Mouse (Mus musculus) thymus, postnatal 0 days (tissue): ENCODE data around the gene Hdgfl2. TPM values are rescaled to one million over a fixed set of nuclear protein-coding genes. Genes with fewer than 3 reads are reported as not detected.

ENCODE experiments used
- DNase-seq: peaks from one replicate; pipeline ENCODE4 v3.0.0-alpha.2; 2015; ENCODE audit warnings: low spot score
- polyA plus RNA-seq: library from polyadenylated mRNA; unstranded; fragments of >200 nt; fragmentation: Nextera tagmentation; extraction: Ambion mirVana; gene quantifications from 2 replicates; pipeline ENCODE4 v1.2.1, GENCODE M21; 2015

The Hdgfl2 gene
- polyA plus RNA-seq, 1 experiment from 2014 or later: 80.0 TPM

GRCm38 (mm10) chr17:56148790-56149618, 69.6 kb downstream of the Hdgfl2 start:
- no peak for DNase-seq

GRCm38 (mm10) chr17:56149897-56150296, 70.5 kb downstream of the Hdgfl2 start:
- DNase-seq: no peak

Other genes with a start within 250 kb of the Hdgfl2 start
- gene Zfp119a, start 200.7 kb upstream of the Hdgfl2 start, polyA plus RNA-seq: 6.5 and 7.2 TPM in 2 replicates
- 12.1 and 16.9 TPM in 2 replicates for gene Zfp959, start 187.5 kb upstream of the Hdgfl2 start, polyA plus RNA-seq
- 5.6 and 6.0 TPM in 2 replicates for gene Zfp119b, start 130.1 kb upstream of the Hdgfl2 start, polyA plus RNA-seq
- gene Ebi3, start 127.0 kb upstream of the Hdgfl2 start, polyA plus RNA-seq: 5.2 and 6.1 TPM in 2 replicates
- 32.0 and 32.1 TPM in 2 replicates for gene Yju2, start 120.5 kb upstream of the Hdgfl2 start, polyA plus RNA-seq
- 0.80 and 1.6 TPM in 2 replicates for gene Shd, start 109.2 kb upstream of the Hdgfl2 start, polyA plus RNA-seq
- 1.9 and 2.7 TPM in 2 replicates for gene Fsd1, start 93.1 kb upstream of the Hdgfl2 start, polyA plus RNA-seq
- gene Stap2, start 74.0 kb upstream of the Hdgfl2 start, polyA plus RNA-seq: 17.6 and 18.0 TPM in 2 replicates
- gene Mpnd, start 73.9 kb upstream of the Hdgfl2 start, polyA plus RNA-seq: 65.7 and 65.9 TPM in 2 replicates
- 117 and 129 TPM in 2 replicates for gene Sh3gl1, start 43.0 kb upstream of the Hdgfl2 start, polyA plus RNA-seq
- gene Chaf1a, start 39.2 kb upstream of the Hdgfl2 start, polyA plus RNA-seq: 18.0 and 18.5 TPM in 2 replicates
- 38.7 and 39.9 TPM in 2 replicates for gene Ubxn6, start 4.6 kb upstream of the Hdgfl2 start, polyA plus RNA-seq
- gene Plin4, start 30.2 kb downstream of the Hdgfl2 start, polyA plus RNA-seq: 0.08 and 0.09 TPM in 2 replicates
- gene Plin5, start 38.0 kb downstream of the Hdgfl2 start, polyA plus RNA-seq: 0.10 and 0.44 TPM in 2 replicates
- gene Lrg1, start 42.4 kb downstream of the Hdgfl2 start, polyA plus RNA-seq: 2.7 and 3.1 TPM in 2 replicates
- gene Sema6b, start 60.7 kb downstream of the Hdgfl2 start, polyA plus RNA-seq: 1.0 TPM in 2 replicates
- 19.5 and 20.9 TPM in 2 replicates for gene Tnfaip8l1, start 82.8 kb downstream of the Hdgfl2 start, polyA plus RNA-seq
- 58.6 and 59.2 TPM in 2 replicates for gene Mydgf, start 104.3 kb downstream of the Hdgfl2 start, polyA plus RNA-seq
- gene Dpp9, start 139.3 kb downstream of the Hdgfl2 start, polyA plus RNA-seq: 30.5 and 32.7 TPM in 2 replicates
- gene Fem1a, start 177.2 kb downstream of the Hdgfl2 start, polyA plus RNA-seq: 11.1 and 12.9 TPM in 2 replicates
- gene Ticam1, start 197.2 kb downstream of the Hdgfl2 start, polyA plus RNA-seq: 2.5 and 3.0 TPM in 2 replicates
- 59.5 TPM in 2 replicates for gene Plin3, start 213.2 kb downstream of the Hdgfl2 start, polyA plus RNA-seq
- 0.84 and 1.8 TPM in 2 replicates for gene Arrdc5, start 220.7 kb downstream of the Hdgfl2 start, polyA plus RNA-seq
- gene Uhrf1, start 223.7 kb downstream of the Hdgfl2 start, polyA plus RNA-seq: 234 and 264 TPM in 2 replicates
- gene Kdm4b, start 246.4 kb downstream of the Hdgfl2 start, polyA plus RNA-seq: 25.9 and 28.0 TPM in 2 replicates